Mouse (Mus musculus) heart, embryonic 11.5 days (tissue): Measurements from ENCODE around the gene Fam32a. TPM values are rescaled to one million over a fixed set of nuclear protein-coding genes. Genes with fewer than 3 reads are reported as not detected.

Experiments
- ATAC-seq: fragments of 200-750 bp; cut with Nextera tagmentation; replicated peaks from 2 replicates; pipeline ENCODE4 v1.8.0; 2017; ENCODE audit warnings: moderate library complexity; ENCODE audit not compliant: insufficient number of reproducible peaks, low FRiP score, low TSS enrichment
- H3K27ac ChIP-seq: fragments of 300-500 bp; sonication (generic); 2 replicates; pipeline ENCODE4 v1.5.1; 2014; ENCODE audit warnings: mild to moderate bottlenecking, low read depth, low read length
- H3K27me3 ChIP-seq: fragments of 300-500 bp; sonication (generic); 2 replicates; pipeline ENCODE4 v1.6.1; 2014; ENCODE audit warnings: mild to moderate bottlenecking, low read length, mixed read lengths; ENCODE audit not compliant: control insufficient read depth, insufficient read depth
- H3K36me3 ChIP-seq: fragments of 300-500 bp; sonication (generic); 2 replicates; pipeline ENCODE4 v1.6.1; 2014; ENCODE audit warnings: mild to moderate bottlenecking, low read length, moderate library complexity, mixed read lengths; ENCODE audit not compliant: control insufficient read depth, insufficient read depth
- H3K4me1 ChIP-seq: fragments of 300-500 bp; sonication (generic); 2 replicates; pipeline ENCODE4 v1.6.1; 2014; ENCODE audit warnings: low read length; ENCODE audit not compliant: control insufficient read depth, insufficient read depth
- H3K4me2 ChIP-seq: fragments of 300-500 bp; sonication (generic); 2 replicates; pipeline ENCODE4 v1.6.1; 2014; ENCODE audit warnings: mild to moderate bottlenecking, moderate library complexity
- H3K4me3 ChIP-seq: fragments of 300-500 bp; sonication (generic); 2 replicates; pipeline ENCODE4 v1.5.1; 2014; ENCODE audit warnings: low read depth, low read length
- H3K9ac ChIP-seq: fragments of 300-500 bp; sonication (generic); 2 replicates; pipeline ENCODE4 v1.6.1; 2014; ENCODE audit warnings: mild to moderate bottlenecking, low read depth, low read length, moderate library complexity
- H3K9me3 ChIP-seq: fragments of 300-500 bp; sonication (generic); replicated peaks from 2 replicates; pipeline ENCODE4 v1.6.1; 2016; ENCODE audit warnings: low read length; ENCODE audit not compliant: control insufficient read depth
- WGBS: fragments of 180-500 bp; shearing (Covaris S2); extraction: QIAGEN DNeasy Blood & Tissue Kit; methylation state at CpG from one replicate; pipeline ENCODE4 v1.1.7; 2014; ENCODE audit not compliant: insufficient replicate concordance; 5-methylcytosine and 5-hydroxymethylcytosine counted together
- polyA plus RNA-seq: library from polyadenylated mRNA; unstranded; fragments of >200 nt; fragmentation: Nextera tagmentation; extraction: Ambion mirVana; gene quantifications from 2 replicates; pipeline ENCODE4 v1.2.1, GENCODE M21; 2014

Gene Fam32a
- polyA plus RNA-seq, 1 experiment from 2014 or later = 44.7 TPM

DNA sequence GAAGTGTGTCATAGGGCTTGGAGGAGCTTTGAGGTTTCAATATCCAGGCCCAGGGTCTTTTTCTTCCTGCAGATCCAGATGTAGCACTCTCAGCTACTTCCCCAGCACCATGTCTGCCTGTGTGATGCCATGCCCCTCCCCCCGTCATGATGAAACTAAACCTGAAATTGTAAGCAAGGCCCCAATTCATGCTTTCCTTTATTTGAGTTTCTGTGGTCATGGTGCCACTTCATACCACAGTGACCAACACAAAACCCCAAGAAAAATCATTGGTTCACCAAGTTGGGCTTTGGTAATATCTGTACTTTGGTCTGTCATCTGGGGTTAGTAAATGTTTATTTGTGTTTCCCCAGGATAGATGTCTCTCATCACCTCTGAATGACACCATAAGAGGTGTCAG, 10.9 kb upstream of the Fam32a start:
- WGBS = 63% methylated on average over 1 of the region's 1 CpGs
- Histone ChIP-seq H3K36me3 (no peaks in the 10 kb centered on the region), H3K27me3 (no peaks in the 10 kb centered on the region), H3K27ac (no peak overlapping the region), H3K9ac (no peak overlapping the region), H3K9me3 (0 out of 2 replicates have a peak, but pooled peaks cover 2% of the 10 kb centered on the region), H3K4me1 (no peaks in the 10 kb centered on the region), H3K4me3 (no peak overlapping the region), H3K4me2 (no peak overlapping the region)
- no peak for ATAC-seq

DNA sequence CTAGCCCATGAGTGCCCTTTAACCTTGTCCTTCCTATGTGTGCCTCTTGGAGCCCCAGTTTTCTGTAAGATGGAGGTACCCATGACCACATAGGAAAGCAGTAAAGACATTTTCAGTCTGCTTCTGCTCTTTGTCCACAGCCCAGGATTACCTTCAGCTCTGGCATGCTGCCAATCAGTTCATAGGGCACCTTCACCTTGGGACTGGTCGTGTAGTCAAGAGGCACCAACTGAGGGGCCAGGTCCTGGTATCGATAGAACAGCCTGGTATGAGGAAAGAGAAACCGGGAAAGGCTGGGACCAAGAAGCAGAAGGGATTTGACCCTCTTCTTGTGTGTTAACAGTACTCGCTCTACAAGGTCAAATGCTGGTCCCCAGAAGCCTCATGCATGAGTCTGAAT, 9.3 kb upstream of the Fam32a start:
- H3K27me3 ChIP-seq = no peaks in the 10 kb centered on the region
- no peaks in the 10 kb centered on the region for H3K9me3 ChIP-seq
- no peak overlapping the region for H3K27ac ChIP-seq
- H3K36me3 ChIP-seq = no peaks in the 10 kb centered on the region
- WGBS = 68% methylated on average over 4 of the region's 4 CpGs
- no peak overlapping the region for H3K9ac ChIP-seq
- no peak for ATAC-seq
- no peak overlapping the region for H3K4me2 ChIP-seq
- no peaks in the 10 kb centered on the region for H3K4me1 ChIP-seq
- H3K4me3 ChIP-seq = no peak overlapping the region

DNA sequence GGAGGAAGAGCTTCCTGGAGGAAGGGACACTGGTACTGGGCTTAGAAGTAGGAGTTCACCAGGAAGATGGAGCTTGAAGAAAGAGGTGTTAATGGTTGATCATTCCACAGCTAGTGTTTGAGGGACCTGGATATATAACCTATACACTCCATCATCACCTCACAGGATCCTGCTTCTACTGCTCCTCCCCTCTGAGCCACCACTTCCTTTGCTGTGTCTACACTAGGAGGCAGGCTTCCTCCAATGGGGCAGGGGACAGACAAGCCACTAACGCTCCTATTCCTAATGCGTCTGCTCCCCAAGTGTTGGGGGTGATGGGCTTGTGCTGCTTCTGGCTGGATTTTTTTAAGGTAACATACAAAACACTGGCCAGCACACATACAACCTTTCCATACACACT, 8.8 kb upstream of the Fam32a start:
- ATAC-seq = no peak
- H3K4me2 ChIP-seq = no peak overlapping the region

DNA sequence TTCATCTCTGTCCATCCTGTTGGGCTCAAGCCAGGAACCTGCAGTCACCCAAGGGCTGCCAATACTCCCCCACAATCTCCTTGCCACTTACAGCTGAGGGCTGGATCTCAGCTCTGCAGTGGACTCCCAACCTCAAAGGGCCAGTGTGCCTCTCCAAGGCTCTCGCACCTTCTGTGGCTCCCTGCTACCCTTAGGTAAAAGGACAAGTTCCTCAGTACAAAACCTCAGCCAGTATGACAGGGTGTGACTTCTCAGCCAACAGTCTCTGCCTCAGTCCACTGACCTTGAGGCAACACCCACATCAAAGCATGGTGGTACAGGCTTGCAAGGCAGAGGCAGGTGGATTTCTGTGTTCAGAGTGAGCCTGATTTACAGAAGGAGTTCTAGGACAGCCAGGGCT, 7.7 kb upstream of the Fam32a start:
- Histone ChIP-seq H3K9ac (no peak overlapping the region), H3K27me3 (0 out of 2 replicates have a peak, but pooled peaks cover 3% of the 10 kb centered on the region), H3K4me1 (no peaks in the 10 kb centered on the region), H3K4me3 (no peak overlapping the region), H3K9me3 (no peaks in the 10 kb centered on the region), H3K36me3 (no peaks in the 10 kb centered on the region), H3K27ac (no peak overlapping the region), H3K4me2 (no peak overlapping the region)
- 83% methylated on average over 1 of the region's 1 CpGs for WGBS
- no peak for ATAC-seq

More for the DNA sequence above, 8.8 kb upstream of the Fam32a start:
- H3K27ac ChIP-seq = no peak overlapping the region
- H3K9ac ChIP-seq = no peak overlapping the region
- no peak overlapping the region for H3K4me3 ChIP-seq
- H3K9me3 ChIP-seq = no peaks in the 10 kb centered on the region
- no peaks in the 10 kb centered on the region for H3K27me3 ChIP-seq
- no peaks in the 10 kb centered on the region for H3K4me1 ChIP-seq
- H3K36me3 ChIP-seq = no peaks in the 10 kb centered on the region
- 57% methylated on average over 2 of the region's 2 CpGs for WGBS

DNA sequence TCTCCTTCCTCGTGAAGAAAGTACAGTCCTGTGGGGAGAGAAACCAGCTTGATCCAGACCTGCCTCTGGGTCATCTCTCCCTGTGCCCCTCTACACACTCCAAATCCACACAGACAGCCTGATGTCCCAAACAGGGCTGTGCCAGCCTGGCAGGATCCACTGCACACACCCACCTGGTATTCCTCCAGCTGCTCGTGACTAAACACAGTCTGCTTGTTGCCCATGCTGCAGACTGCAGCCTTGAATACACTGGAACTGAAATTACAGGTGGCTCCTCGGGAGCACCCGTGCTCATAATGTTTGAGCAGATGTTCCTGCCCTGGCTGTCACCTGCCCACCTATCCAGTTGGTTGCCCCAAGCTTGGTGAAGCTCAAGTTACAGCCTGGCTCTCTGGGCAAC, 6.8 kb upstream of the Fam32a start, which contains the start of gene Cib3:
Cib3 (minus strand) TSS at position 87 of the 400 bp plus-strand sequence.
- no peak within 1 kb of the TSS for H3K9ac ChIP-seq
- no peaks in the 10 kb centered on the region for H3K36me3 ChIP-seq
- 57% methylated on average over 4 of the region's 4 CpGs for WGBS
- H3K9me3 ChIP-seq = no peaks in the 10 kb centered on the region
- H3K4me1 ChIP-seq = no peaks in the 10 kb centered on the region
- H3K4me2 ChIP-seq = no peak within 1 kb of the TSS
- H3K4me3 ChIP-seq = no peak within 1 kb of the TSS
- H3K27ac ChIP-seq = no peak within 1 kb of the TSS
- no peak for ATAC-seq
- H3K27me3 ChIP-seq = 0 out of 2 replicates have a peak, but pooled peaks cover 3% of the 10 kb centered on the region

DNA sequence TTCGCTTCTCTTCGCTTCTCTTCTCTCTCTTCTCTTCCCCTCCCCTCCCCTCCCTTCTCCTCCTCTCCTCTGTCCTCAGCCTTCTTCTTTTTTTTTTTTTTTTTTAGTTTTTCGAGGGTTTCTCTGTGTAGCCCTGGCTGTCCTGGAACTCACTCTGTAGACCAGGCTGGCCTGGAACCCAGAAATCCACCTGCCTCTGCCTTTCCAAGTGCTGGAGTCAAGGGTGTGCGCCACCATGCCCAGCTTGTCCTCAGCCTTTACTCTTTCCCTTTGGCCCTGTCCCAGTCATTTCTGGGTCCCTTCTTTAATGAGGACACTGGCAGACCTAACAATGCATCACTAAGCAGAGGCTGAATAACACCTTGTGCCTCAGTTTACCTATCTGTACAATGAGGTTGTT, 6.0 kb upstream of the Fam32a start, which contains the start of gene Gm11034:
Gm11034 (minus strand) TSS at position 101 of the 400 bp plus-strand sequence.
- Histone ChIP-seq H3K4me1 (no peaks in the 10 kb centered on the region), H3K4me3 (no peak within 1 kb of the TSS), H3K4me2 (no peak within 1 kb of the TSS), H3K9ac (no peak within 1 kb of the TSS), H3K27me3 (0 out of 2 replicates have a peak, but pooled peaks cover 3% of the 10 kb centered on the region), H3K9me3 (no peaks in the 10 kb centered on the region), H3K27ac (no peak within 1 kb of the TSS), H3K36me3 (no peaks in the 10 kb centered on the region)
- ATAC-seq = no peak
- 68% methylated on average over 4 of the region's 4 CpGs for WGBS

DNA sequence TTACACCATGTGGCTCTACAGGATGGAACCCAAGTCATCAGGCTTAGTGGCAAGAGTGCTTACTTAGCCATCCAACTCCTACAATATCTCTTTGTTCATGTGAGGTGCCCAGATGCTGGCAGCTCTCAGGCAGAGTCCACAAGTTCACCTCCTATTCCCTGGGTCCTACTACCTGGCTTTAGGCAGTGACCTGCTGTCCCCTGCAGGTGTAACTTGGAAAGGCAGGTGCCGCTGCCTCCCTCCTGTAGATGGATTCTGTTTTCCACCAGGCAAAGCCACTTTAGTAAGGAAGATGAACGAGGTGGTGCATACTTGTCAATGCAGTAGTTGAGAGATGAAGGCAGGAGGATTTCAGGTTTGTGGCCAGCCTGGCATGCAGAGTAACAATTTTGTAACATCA, 4.5 kb upstream of the Fam32a start:
- no peak overlapping the region for H3K27ac ChIP-seq
- no peak overlapping the region for H3K9ac ChIP-seq
- H3K36me3 ChIP-seq = no peaks in the 10 kb centered on the region
- H3K27me3 ChIP-seq = 0 out of 2 replicates have a peak, but pooled peaks cover 3% of the 10 kb centered on the region
- H3K4me1 ChIP-seq = peaks cover 2% of the 10 kb centered on the region; the same call in 1 of the 2 replicates
- H3K4me2 ChIP-seq = no peak overlapping the region
- WGBS = 38% methylated on average over 2 of the region's 2 CpGs
- no peaks in the 10 kb centered on the region for H3K9me3 ChIP-seq
- ATAC-seq = no peak
- H3K4me3 ChIP-seq = no peak overlapping the region

DNA sequence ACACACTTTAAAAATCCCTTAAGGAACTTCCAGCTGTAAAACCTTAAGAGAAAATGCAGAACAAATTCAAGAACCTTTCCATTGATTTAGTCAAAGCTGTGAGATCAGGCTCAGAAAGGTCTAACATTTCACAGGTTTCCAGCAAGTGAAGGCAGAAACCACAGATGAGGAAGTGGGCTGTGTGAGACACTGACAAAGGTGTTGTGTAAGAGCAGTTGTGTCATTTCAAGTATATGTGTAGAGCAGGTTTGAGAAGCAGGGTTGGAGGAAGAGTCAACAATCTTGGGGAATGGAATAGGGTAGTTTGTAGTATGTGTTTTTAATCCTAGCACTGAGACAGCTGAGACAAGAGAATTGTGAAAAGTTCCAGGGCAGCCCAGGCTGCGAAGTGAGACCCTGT, 3.7 kb upstream of the Fam32a start:
- Histone ChIP-seq H3K27me3 (0 out of 2 replicates have a peak, but pooled peaks cover 3% of the 10 kb centered on the region), H3K27ac (no peak overlapping the region), H3K4me3 (no peak overlapping the region), H3K9ac (no peak overlapping the region), H3K4me2 (no peak overlapping the region), H3K36me3 (no peaks in the 10 kb centered on the region), H3K9me3 (no peaks in the 10 kb centered on the region), H3K4me1 (peaks cover 10% of the 10 kb centered on the region)
- ATAC-seq = no peak
- 30% methylated on average over 1 of the region's 1 CpGs for WGBS
